Mouse (Mus musculus) heart, adult 11 months (tissue): ENCODE measurements at regions not wholly inside any gene's neighbourhood (a gene's known extent, or its start where the extent isn't known, plus 50 kb on each side); places are given as distances from the start of the nearest gene placed in this dataset.
A peak's percentile ranks its signal among the peaks of the same experiment; 100 is the strongest.

Experiments used
- DNase-seq: peaks from one replicate; pipeline ENCODE4 v3.0.0; 2022

GRCm38 (mm10) chr16:78013049-78013819 is 288.1 kb upstream of the Cxadr start:
- no peak for DNase-seq

- no peak for DNase-seq
Measured at GRCm38 (mm10) chr16:78004016-78004415, 297.3 kb upstream of the Cxadr start.

DNA sequence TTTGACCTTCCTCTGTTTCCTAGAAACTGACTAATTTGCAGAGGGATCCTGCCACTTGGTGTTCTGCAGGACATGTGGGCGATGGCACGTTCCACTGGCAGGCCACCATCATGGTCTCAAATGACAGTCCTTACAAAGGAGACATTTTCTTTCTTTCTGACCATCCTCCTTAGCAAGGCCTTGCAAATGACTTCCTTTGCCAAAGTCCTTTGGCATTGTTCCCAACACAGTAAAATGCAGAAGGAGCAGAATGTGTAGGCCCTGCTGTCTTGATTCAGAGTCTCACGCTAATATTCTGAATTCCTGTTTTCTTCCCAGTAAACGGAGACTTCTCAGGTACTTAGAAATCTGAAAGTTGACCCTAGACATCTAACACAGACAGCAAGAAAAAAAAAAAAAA is 308.3 kb upstream of the Cxadr start:
- no peak for DNase-seq

GRCm38 (mm10) chr16:77989791-77990325 is 311.4 kb upstream of the Cxadr start:
- no peak for DNase-seq

DNA sequence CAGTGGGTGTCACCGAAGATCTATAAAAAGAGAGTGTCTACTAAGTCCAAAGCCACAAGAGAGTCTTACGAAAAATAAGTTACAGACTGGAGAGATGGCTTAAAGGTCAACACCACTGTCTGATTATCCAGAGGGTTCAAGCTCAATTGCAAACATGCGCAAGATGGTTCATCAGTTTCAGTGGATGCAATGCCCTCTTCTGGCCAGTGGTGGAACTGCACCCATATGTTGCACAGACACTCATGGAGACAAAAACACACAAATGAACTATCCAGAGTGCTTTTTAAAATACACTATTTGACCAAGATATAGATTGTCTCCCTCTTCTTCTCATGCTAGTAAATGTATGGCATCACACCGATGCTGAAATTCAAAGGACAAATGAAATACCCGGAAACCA is 312.1 kb upstream of the Cxadr start:
- DNase-seq = no peak

DNA sequence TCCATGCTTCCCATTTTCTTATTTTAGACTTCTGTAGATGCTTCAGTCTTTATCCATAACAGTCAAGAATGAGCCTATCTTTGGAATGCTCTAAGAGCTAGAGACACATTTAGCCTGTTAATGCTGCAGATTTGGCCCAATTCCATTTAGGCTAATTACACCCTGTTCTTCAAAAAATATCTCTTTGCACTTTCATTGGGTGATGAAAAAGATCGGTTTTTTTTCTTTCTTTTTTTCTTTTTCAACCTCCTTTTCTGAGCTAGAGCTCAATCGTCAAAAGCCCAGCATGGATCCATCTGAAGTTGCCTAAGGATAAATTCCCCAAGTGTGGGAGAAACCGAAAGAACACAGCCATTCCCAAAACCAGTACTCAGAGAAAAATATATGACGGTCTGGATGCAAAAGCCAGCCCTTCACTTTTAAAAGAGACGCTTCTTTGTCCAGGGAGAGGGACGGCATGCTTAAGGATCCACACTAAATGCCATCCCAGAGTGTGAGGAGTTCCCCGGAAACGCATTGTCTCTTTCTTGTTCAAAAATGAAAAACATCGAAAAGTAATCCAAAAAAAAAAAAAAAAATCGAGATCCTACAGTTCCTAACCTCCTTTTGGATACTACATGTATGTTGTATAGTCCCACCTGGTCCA is 314.3 kb upstream of the Cxadr start:
- DNase-seq = no peak

GRCm38 (mm10) chr16:77948785-77949184 is 346.9 kb upstream of the Gm11146 start:
- DNase-seq = no peak

- peak; percentile 81 for DNase-seq
Measured at GRCm38 (mm10) chr16:77945442-77945841, 343.5 kb upstream of the Gm11146 start.

DNA sequence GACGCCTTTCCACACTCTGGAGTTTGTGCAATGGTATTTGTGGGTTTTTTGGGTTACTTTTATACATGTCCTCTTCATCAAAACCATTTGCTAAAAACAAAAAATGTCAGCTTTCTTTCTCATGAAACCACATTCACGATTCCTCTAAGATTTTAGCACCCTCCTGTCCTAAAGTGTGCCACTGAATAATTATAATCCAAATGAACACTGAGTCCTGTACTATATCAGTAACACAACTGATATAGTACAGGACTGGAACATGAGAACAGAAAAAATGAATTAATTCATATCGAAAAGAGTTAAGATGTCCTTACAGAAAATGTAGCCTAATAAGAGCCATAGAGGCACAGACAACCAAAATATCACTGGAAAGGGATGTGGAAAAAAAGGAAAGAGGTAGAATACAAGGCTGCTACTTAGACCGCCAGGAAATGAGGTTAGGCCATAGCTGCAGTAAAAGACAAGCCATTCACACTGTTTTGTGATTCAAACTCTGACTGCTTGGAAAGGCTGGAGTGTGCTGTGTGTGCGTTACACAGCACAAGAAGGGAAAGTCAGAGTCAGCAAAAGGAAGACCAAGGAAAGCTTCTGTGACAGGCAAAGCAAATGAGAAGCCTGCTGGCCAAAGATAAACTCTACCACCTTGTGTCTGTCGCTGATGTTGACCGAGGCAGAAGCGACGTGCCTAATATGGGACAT is 329.3 kb upstream of the Gm11146 start:
- no peak for DNase-seq

GRCm38 (mm10) chr16:77914160-77915070 is 312.5 kb upstream of the Gm11146 start:
- no peak for DNase-seq

GRCm38 (mm10) chr16:77894247-77894646 is 292.4 kb upstream of the Gm11146 start:
- no peak for DNase-seq

DNA sequence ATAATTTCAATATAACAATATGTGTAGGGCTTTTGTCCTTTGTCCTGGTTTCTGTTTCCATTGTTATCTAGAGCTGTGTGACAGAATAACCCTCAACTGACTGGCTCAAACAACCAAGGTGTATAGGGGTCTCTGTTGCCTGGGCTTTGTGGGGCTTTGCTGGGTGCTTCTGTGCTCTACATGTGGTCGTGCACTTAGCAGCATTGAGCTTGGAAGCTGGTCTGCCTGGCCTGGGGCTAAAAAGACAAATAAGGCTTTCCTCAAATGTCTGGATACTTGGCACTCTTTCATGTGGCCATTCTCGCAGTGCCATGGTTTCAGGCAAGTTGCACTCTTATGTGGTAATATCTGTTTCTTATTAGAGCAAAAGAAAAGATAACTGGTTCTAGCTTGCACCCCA is 291.8 kb upstream of the Gm11146 start:
- DNase-seq = no peak

- no peak for DNase-seq
Measured at GRCm38 (mm10) chr16:77892731-77893130, 290.8 kb upstream of the Gm11146 start.

- no peak for DNase-seq
Measured at GRCm38 (mm10) chr16:77889348-77889747, 287.5 kb upstream of the Gm11146 start.

GRCm38 (mm10) chr16:77885060-77885679 is 283.3 kb upstream of the Gm11146 start:
- no peak for DNase-seq

DNA sequence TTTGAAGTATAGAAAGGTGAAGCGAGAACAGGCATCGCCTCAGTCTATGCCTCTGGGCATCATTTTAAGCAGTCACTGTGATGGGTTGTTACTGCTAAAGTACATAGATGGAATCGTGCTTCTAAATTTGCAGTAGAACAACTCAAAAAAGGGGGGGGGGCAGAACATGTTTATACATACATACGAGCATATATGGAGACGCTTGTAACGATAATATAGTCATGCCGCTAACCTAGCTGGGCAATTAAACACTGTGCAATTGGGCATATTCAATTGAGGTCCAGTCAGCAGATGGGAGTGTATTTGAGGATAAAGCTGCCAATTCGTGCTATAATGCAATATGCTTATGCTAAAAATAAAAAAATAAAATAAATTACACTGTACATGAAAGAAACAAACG is 282.6 kb upstream of the Gm11146 start:
- no peak for DNase-seq

DNA sequence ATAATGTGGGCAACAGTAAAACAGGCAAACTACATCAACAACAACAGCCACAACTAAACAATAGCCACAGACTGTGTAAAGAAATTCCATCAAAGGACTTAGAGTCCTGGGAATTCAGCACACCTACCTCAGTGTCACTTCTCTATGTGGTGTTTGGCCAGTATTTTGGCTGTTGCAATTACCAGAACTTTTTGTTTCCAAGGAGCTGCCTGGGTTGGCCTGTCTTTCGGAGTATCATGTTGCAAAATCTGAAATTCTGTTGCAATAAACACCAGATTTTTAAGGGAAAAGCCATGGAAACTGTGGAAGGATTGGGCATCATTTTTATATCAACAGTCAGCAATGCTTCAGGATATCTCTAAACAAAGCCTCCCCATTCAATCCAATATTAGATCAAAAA is 275.1 kb upstream of the Gm11146 start:
- DNase-seq = peak; percentile 88

DNA sequence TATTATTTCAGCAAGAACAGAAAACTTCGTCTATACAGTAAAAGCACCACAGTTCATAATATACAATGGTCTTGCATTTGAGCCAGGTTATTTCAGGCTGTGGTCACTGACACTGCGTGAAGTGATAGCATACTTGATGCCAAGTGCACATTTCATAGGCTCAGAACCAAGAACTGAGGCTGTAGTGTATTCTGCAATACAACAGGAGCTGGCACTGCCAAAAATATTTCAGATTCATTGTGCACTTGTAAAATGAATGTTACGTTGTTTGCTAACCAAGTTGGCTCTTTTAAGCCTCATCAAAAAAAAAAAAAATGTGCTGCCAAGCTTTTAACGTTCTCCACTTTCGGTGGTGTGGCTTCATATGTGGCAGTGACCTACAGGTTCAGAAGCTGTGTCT is 261.4 kb upstream of the Gm11146 start:
- no peak for DNase-seq

- no peak for DNase-seq
Measured at GRCm38 (mm10) chr16:77852066-77852781, 250.3 kb upstream of the Gm11146 start.

DNA sequence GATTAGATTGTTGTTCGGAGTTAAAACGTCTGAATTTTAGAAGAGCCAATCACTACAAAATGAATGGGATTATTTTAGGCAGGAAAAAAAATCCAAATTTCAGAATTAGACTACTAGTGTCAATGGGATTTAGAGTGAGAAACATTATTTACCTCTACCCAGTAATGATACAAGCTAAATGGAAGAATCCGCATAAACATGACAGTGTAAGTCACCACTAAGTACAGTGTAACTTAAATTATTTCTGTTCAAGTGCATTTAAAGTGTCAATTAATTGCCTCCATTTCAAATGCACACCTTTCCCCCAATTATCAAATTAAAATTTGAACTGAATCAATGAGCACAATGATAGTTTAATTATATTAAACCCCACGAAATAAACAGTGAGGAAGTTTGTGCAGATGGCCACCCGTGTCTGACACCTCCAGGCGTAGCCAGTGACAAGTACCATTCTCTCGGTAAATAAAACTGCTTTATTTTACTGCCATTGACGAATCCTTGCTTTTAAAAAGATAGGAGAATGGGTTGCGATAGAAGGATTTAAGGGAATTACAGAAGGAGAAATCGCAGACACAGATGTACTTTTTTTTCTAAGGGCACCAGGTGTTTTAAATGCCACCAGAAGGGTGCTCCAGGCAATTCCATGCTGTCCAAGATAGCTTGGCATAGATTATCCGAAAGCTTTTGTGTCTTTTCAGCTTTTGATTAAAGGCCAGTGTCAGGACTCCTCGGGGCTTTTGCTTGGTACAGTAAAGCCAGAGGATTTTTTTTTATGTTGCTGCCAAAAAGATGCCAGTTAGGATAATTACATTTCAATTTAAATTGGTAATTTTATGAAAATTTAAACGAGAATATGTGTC is 249.5 kb upstream of the Gm11146 start:
- no peak for DNase-seq
